Mouse (Mus musculus) midbrain, embryonic 16.5 days (tissue): Measurements from ENCODE around the gene Ick. TPM values are rescaled to one million over a fixed set of nuclear protein-coding genes. Genes with fewer than 3 reads are reported as not detected.
"Not testable (repeated sequence)": the region's sequence is repeated elsewhere in the genome, so short reads cannot be mapped to it uniquely, and the experiment has no call there.

Experiments
- ATAC-seq: fragments of 200-750 bp; cut with Nextera tagmentation; 2 replicates; pipeline ENCODE4 v1.8.0; 2017; ENCODE audit warnings: moderate TSS enrichment
- H3K27ac ChIP-seq: fragments of 300-500 bp; sonication (generic); 2 replicates; pipeline ENCODE4 v1.5.1; 2014; ENCODE audit warnings: mild to moderate bottlenecking, low read length, mixed read lengths
- H3K27me3 ChIP-seq: fragments of 300-500 bp; sonication (generic); 2 replicates; pipeline ENCODE4 v1.6.1; 2014; ENCODE audit warnings: low read depth, low read length, mixed read lengths; ENCODE audit not compliant: control insufficient read depth, insufficient read depth
- H3K36me3 ChIP-seq: fragments of 300-500 bp; sonication (generic); 2 replicates; pipeline ENCODE4 v1.6.1; 2014; ENCODE audit warnings: mild to moderate bottlenecking, low read length, moderate library complexity, mixed read lengths; ENCODE audit not compliant: control insufficient read depth, insufficient read depth
- H3K4me1 ChIP-seq: fragments of 300-500 bp; sonication (generic); 2 replicates; pipeline ENCODE4 v1.6.1; 2014; ENCODE audit warnings: mild to moderate bottlenecking, low read length, mixed read lengths; ENCODE audit not compliant: control insufficient read depth, insufficient read depth
- H3K4me2 ChIP-seq: fragments of 300-500 bp; sonication (generic); 2 replicates; pipeline ENCODE4 v1.6.1; 2014; ENCODE audit warnings: mild to moderate bottlenecking, low read length, mixed read lengths
- H3K4me3 ChIP-seq: fragments of 300-500 bp; sonication (generic); 2 replicates; pipeline ENCODE4 v1.5.1; 2014; ENCODE audit warnings: low read depth, mild to moderate bottlenecking, low read length, moderate library complexity, mixed read lengths
- H3K9ac ChIP-seq: fragments of 300-500 bp; sonication (generic); 2 replicates; pipeline ENCODE4 v1.6.1; 2014; ENCODE audit warnings: low read depth, low read length, mixed read lengths
- H3K9me3 ChIP-seq: fragments of 300-500 bp; sonication (generic); replicated peaks from 2 replicates; pipeline ENCODE4 v1.6.1; 2014; ENCODE audit warnings: mild to moderate bottlenecking, low read length, mixed read lengths; ENCODE audit not compliant: control insufficient read depth, poor library complexity, severe bottlenecking
- WGBS: fragments of 180-500 bp; shearing (Covaris S2); extraction: QIAGEN DNeasy Blood & Tissue Kit; methylation state at CpG from one replicate; pipeline ENCODE4 v1.1.7; 2014; 5-methylcytosine and 5-hydroxymethylcytosine counted together
- polyA plus RNA-seq: library from polyadenylated mRNA; unstranded; fragments of >200 nt; fragmentation: Nextera tagmentation; extraction: Ambion mirVana; gene quantifications from 2 replicates; pipeline ENCODE4 v1.2.1, GENCODE M21; 2015

Gene Ick
- polyA plus RNA-seq, 1 experiment from 2014 or later, result 42.5 TPM

GRCm38 (mm10) chr9:78148149-78148548 is 39.2 kb downstream of the Ick start:
- Histone ChIP-seq H3K4me2 (no peak overlapping the region), H3K36me3 (peaks cover 9% of the 10 kb centered on the region), H3K27ac (no peak overlapping the region), H3K4me1 (0 out of 2 replicates have a peak, but pooled peaks cover 3% of the 10 kb centered on the region), H3K4me3 (no peak overlapping the region), H3K9ac (no peak overlapping the region), H3K9me3 (no peaks in the 10 kb centered on the region), H3K27me3 (no peaks in the 10 kb centered on the region)
- ATAC-seq, result no peak
- 94% methylated on average over 6 of the region's 6 CpGs for WGBS

- not testable (repeated sequence) for H3K4me2 ChIP-seq, H3K4me3 ChIP-seq, H3K9me3 ChIP-seq, ATAC-seq, H3K4me1 ChIP-seq, H3K27ac ChIP-seq, H3K9ac ChIP-seq, H3K36me3 ChIP-seq, H3K27me3 ChIP-seq
- 94% methylated on average over 2 of the region's 2 CpGs for WGBS
Observed at GRCm38 (mm10) chr9:78149770-78150169, 40.8 kb downstream of the Ick start.

DNA sequence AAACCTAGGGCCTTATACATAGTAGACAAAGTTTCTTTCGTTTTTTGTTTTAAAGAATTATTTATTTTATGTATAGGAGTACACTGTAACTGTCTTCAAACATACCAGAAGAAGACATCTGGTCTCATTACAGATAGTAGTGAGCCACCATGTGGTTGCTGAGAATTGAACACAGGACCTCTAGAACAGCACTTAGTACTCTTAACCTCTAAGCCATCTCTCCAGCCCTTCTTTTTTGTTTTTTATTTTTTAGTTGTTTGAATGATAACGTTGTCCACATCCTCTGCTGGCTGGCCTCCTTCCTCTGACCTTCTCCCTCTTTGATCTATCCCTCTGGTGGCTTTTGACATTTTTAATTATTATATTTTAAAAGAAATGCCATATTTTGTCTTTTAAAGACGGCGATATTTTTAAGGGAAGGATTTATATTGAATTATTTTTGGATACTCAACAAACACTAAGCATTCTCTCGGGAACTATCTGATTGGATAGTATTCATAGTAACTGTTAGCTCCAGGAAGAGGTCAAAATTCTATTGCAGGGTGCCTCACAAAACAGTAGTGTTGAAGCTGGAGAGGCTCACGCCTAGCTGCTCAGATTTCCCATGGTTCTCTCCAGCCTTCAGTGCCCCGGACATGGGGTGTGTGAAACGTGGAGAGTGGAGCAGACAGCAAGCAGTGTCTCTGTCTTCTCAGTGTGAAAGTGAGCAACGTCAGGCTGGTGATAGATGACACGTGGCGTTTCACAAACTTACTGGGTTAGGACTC is 45.4 kb downstream of the Ick start:
- Histone ChIP-seq H3K36me3 (peaks cover 33% of the 10 kb centered on the region), H3K9ac (no peak overlapping the region), H3K4me1 (no peaks in the 10 kb centered on the region), H3K4me3 (no peak overlapping the region), H3K27me3 (no peaks in the 10 kb centered on the region), H3K4me2 (no peak overlapping the region), H3K9me3 (no peaks in the 10 kb centered on the region), H3K27ac (no peak overlapping the region)
- no peak for ATAC-seq
- WGBS, result 91% methylated on average over 11 of the region's 11 CpGs

DNA sequence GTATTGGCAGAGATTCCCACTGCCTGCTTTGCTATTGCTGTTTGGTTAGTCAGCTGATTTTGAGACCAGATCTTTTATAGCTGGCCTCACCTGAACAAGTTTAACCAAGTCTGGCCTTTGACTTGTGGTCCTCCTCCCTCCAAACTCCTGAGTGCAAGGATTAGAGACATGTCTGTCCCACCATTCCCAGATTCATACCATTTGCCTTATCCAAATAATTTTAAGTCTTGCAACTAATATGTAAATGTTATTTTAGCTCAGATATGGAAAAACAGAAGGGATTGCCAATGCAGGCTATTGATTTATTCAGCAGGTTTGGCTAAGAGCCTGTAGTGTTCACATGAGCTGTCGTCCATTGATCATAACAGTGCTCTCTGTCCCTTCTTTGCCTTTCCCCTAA is 48.2 kb downstream of the Ick start:
- no peaks in the 10 kb centered on the region for H3K9me3 ChIP-seq
- no peak overlapping the region for H3K9ac ChIP-seq
- no peak overlapping the region for H3K4me2 ChIP-seq
- 88% methylated on average over 1 of the region's 1 CpGs for WGBS
- no peak for ATAC-seq
- no peak overlapping the region for H3K4me3 ChIP-seq
- no peaks in the 10 kb centered on the region for H3K27me3 ChIP-seq
- H3K4me1 ChIP-seq, result no peaks in the 10 kb centered on the region
- no peak overlapping the region for H3K27ac ChIP-seq
- peaks cover 51% of the 10 kb centered on the region for H3K36me3 ChIP-seq

GRCm38 (mm10) chr9:78163291-78163690 is 54.3 kb downstream of the Ick start:
- H3K4me1 ChIP-seq, result no peaks in the 10 kb centered on the region
- no peak overlapping the region for H3K4me3 ChIP-seq
- H3K27me3 ChIP-seq, result no peaks in the 10 kb centered on the region
- H3K9me3 ChIP-seq, result no peaks in the 10 kb centered on the region
- H3K4me2 ChIP-seq, result no peak overlapping the region
- WGBS, result 89% methylated on average over 10 of the region's 10 CpGs
- H3K27ac ChIP-seq, result no peak overlapping the region
- H3K9ac ChIP-seq, result no peak overlapping the region
- H3K36me3 ChIP-seq, result peaks cover 43% of the 10 kb centered on the region
- no peak for ATAC-seq

DNA sequence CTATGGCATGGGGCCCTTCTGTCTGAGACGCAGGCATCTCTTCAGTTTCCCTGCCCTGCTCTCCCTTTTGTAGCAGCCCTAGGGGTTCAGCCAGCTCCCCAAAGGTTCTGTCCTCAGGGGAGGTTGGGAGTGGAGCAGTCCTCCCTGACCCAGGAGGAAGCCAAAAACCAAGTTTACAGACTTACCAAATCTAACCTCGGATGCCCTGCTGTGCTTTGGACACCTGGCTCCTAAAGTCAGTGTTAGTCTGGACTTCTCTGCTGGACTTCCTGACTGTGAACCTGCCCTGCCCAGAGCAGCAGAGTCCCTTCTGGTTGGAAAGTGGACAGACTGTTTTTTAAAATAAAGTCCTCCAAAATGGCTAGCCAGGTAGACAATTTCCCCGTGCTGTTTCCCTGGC is 55.7 kb downstream of the Ick start:
- 95% methylated on average over 3 of the region's 3 CpGs for WGBS

GRCm38 (mm10) chr9:78165454-78165853 is 56.5 kb downstream of the Ick start:
- Histone ChIP-seq H3K4me3 (no peak overlapping the region), H3K27ac (no peak overlapping the region), H3K36me3 (peaks cover 27% of the 10 kb centered on the region), H3K4me1 (no peaks in the 10 kb centered on the region), H3K4me2 (no peak overlapping the region), H3K9me3 (no peaks in the 10 kb centered on the region), H3K9ac (no peak overlapping the region), H3K27me3 (no peaks in the 10 kb centered on the region)
- ATAC-seq, result no peak
- WGBS, result 94% methylated on average over 6 of the region's 6 CpGs

More for the DNA sequence above, 55.7 kb downstream of the Ick start:
- no peaks in the 10 kb centered on the region for H3K9me3 ChIP-seq
- no peak overlapping the region for H3K4me3 ChIP-seq
- H3K27me3 ChIP-seq, result no peaks in the 10 kb centered on the region
- no peak overlapping the region for H3K9ac ChIP-seq
- H3K4me1 ChIP-seq, result no peaks in the 10 kb centered on the region
- H3K27ac ChIP-seq, result no peak overlapping the region
- H3K4me2 ChIP-seq, result no peak overlapping the region
- H3K36me3 ChIP-seq, result peaks cover 31% of the 10 kb centered on the region
- no peak for ATAC-seq

- H3K27ac ChIP-seq, result no peak overlapping the region
- WGBS, result 82% methylated on average over 19 of the region's 19 CpGs
- H3K4me3 ChIP-seq, result no peak overlapping the region
- no peaks in the 10 kb centered on the region for H3K4me1 ChIP-seq
- no peak overlapping the region for H3K4me2 ChIP-seq
- peaks cover 15% of the 10 kb centered on the region for H3K36me3 ChIP-seq
- no peaks in the 10 kb centered on the region for H3K9me3 ChIP-seq
- H3K27me3 ChIP-seq, result no peaks in the 10 kb centered on the region
- ATAC-seq, result no peak
- H3K9ac ChIP-seq, result no peak overlapping the region
Observed at GRCm38 (mm10) chr9:78166694-78167452, 57.9 kb downstream of the Ick start.

- WGBS, result 87% methylated on average over 19 of the region's 19 CpGs
Observed at GRCm38 (mm10) chr9:78167453-78167969, 58.5 kb downstream of the Ick start.

More at GRCm38 (mm10) chr9:78167453-78167969, 58.5 kb downstream of the Ick start:
- H3K4me1 ChIP-seq, result no peaks in the 10 kb centered on the region
- H3K9ac ChIP-seq, result no peak overlapping the region
- H3K27ac ChIP-seq, result no peak overlapping the region
- H3K27me3 ChIP-seq, result no peaks in the 10 kb centered on the region
- no peak overlapping the region for H3K4me2 ChIP-seq
- peaks cover 11% of the 10 kb centered on the region for H3K36me3 ChIP-seq
- no peak for ATAC-seq
- H3K9me3 ChIP-seq, result no peaks in the 10 kb centered on the region
- no peak overlapping the region for H3K4me3 ChIP-seq
